Mouse (Mus musculus) T-cell, adult 2 months (primary cell): ENCODE results near the gene Hist1h2ae.
"Not testable (repeated sequence)": the region's sequence is repeated elsewhere in the genome, so short reads cannot be mapped to it uniquely, and the experiment has no call there.

Experiments used
- DNase-seq: peaks from one replicate; pipeline ENCODE4 v3.0.0; 2022; ENCODE audit warnings: low spot score

The Hist1h2ae gene

GRCm38 (mm10) chr13:23562699-23563462 is 8.1 kb downstream of the Hist1h2ae start:
- DNase-seq: peak; percentile 33

GRCm38 (mm10) chr13:23561883-23562659 is 8.9 kb downstream of the Hist1h2ae start, which contains the start of gene Hist1h3e:
Gene Hist1h3e, minus strand, starts transcription at chr13:23562369.
- DNase-seq: peak; percentile 95

- DNase-seq: not testable (repeated sequence)
Observed at GRCm38 (mm10) chr13:23561531-23561882, 9.5 kb downstream of the Hist1h2ae start.

- not testable (repeated sequence) for DNase-seq
Observed at GRCm38 (mm10) chr13:23560699-23561098, 10.3 kb downstream of the Hist1h2ae start.

DNA sequence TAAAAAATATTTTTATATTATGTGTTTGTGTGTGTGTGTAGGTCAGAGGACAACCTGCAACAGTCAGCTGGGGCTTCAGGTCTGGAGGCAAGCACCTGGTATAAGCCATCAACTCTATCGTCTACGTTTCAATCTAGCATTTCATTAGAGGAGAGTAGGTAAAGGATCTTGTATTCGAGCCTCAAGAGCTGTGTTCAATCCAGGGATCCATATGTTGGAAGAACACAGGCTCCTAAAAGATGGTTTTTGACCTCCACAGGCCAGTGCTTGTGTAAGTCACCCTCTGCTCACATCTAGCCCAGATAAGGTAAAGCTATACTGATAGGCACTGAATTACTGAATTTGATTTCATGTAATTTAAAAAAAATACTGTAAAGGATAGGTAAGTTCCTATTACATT is 14.1 kb downstream of the Hist1h2ae start:
- DNase-seq: no peak

DNA sequence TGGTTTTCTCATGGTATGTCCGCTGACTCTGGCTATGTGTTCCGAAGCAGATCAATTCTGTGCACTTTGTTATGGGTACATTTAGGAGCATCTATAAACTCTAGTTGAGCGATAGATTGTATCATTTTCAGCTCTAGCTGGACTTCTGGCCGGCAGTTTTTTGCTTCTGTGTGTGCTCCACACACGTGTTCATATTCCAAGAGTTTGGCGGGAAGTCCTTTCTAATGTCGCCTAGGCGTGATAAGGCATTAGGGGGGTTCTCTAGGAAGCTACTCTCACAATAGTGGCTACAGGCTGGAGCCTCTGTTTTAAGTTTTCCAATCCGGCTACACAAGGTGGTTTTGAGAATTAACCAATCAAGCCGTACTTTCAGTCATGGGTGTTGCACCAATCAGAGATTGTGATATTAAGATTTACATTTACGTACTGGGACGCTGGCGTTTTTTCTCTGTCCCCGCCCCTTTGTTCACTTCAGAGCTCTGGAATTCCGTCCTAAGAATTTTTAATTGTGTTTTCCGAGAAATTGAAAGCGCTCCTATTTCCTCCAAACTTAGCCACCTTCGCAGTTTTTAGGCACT is 15.1 kb downstream of the Hist1h2ae start:
- peak; percentile 63 for DNase-seq

- peak; percentile 60 for DNase-seq
Observed at GRCm38 (mm10) chr13:23554925-23555838, 15.8 kb downstream of the Hist1h2ae start.

DNA sequence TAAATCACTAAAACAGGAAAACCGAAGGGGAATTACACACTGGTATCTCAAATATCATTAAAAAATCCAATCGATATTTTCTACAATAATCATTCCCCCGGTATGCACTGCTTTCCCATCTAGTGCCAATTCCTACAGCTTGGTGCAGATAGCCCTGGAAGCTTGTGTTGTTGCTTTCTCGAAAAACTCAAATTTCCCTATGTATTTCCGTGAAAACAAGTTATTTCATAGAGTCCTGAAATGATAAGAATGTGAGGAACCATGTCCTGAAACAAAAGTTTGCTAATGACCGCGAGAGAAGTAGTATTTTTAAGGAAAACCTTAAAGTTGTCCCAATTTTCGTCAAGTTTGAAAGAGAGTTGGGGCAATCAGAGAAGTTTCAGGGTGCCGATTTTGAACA is 16.6 kb downstream of the Hist1h2ae start:
- no peak for DNase-seq

DNA sequence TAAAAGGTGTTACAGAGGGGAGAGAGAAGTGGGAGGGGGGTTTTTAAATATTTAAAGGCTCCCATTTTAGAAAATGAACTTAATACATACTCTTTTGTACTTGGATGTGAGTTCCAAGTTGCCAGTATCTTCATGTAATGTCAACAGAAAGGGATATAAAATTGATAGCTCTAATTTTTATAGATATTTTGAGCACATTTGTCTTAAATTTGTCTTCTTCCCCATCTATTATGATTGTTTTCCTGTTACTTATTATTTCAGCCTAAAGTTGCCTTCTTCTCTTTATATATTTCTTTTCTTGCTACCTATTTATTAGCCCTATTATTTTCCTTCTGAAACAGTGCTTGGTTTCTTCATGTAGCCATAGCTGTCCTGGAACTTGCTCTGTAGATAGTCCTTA is 18.1 kb downstream of the Hist1h2ae start, which contains the start of gene Hist1h1d:
TSS of gene Hist1h1d (plus strand) at position 301 of the 400 bp plus-strand sequence.
- no peak for DNase-seq

DNA sequence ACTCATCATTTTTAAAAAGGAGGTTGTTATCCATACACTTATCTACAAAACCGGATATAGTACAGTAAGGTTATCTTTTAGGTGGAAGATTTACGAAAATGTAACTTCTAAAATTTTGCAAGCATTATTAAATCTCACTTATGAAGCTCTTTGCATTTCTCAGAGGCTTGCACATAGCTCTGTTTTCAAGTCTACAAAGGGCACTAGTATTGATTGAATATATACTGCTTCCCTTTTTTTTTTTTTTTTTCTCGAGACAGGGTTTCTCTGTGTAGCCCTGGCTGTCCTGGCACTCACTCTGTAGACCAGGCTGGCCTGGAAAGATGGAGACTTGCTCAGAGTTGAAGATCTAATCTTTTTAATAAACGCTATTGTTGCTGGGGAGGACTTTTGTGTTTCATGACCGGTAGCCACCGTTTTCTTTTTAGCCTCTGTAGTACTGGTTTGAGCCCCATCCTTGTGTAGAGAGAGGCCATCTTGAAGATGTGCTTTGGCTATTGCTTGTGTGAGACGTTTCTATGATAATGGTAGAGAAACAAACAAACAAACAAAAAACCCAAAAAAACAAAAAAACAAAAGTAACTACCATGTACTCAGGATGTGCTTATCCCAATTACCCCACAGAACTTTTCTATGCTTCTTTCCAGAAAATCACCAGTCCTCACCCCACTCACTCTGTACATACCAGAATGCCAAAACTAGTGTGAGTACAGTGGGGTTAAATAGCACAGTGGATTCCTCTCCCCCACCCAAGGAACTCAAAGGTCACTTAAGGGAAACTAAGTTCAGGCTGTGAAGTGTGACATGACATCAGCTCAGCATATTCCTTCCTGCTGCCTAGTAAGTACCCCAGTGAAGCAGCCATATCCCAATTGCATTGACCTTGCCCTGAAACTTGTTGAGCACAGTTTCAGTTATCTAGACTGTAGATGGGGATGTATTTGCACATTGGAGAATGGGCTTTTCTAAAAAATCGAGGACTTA is 18.8 kb downstream of the Hist1h2ae start:
- DNase-seq: no peak

- DNase-seq: peak; percentile 83
Observed at GRCm38 (mm10) chr13:23551146-23551834, 19.7 kb downstream of the Hist1h2ae start, which contains the start of gene Hist1h4f. Gene Hist1h4f, minus strand, starts transcription at chr13:23551648.

GRCm38 (mm10) chr13:23550761-23551145 is 20.3 kb downstream of the Hist1h2ae start:
- DNase-seq: no peak

- no peak for DNase-seq
Observed at GRCm38 (mm10) chr13:23546694-23547093, 24.3 kb downstream of the Hist1h2ae start.

- not testable (repeated sequence) for DNase-seq
Observed at GRCm38 (mm10) chr13:23544787-23545120, 26.3 kb downstream of the Hist1h2ae start.

GRCm38 (mm10) chr13:23543965-23544786 is 26.8 kb downstream of the Hist1h2ae start, which contains the start of gene Hist1h3f:
Gene Hist1h3f, plus strand, starts transcription at chr13:23544052.
- peak; percentile 83 for DNase-seq

GRCm38 (mm10) chr13:23542999-23543607 is 27.9 kb downstream of the Hist1h2ae start, which contains the start of gene Hist1h2bh:
Gene Hist1h2bh, minus strand, starts transcription at chr13:23543392.
- DNase-seq: peak; percentile 83

DNA sequence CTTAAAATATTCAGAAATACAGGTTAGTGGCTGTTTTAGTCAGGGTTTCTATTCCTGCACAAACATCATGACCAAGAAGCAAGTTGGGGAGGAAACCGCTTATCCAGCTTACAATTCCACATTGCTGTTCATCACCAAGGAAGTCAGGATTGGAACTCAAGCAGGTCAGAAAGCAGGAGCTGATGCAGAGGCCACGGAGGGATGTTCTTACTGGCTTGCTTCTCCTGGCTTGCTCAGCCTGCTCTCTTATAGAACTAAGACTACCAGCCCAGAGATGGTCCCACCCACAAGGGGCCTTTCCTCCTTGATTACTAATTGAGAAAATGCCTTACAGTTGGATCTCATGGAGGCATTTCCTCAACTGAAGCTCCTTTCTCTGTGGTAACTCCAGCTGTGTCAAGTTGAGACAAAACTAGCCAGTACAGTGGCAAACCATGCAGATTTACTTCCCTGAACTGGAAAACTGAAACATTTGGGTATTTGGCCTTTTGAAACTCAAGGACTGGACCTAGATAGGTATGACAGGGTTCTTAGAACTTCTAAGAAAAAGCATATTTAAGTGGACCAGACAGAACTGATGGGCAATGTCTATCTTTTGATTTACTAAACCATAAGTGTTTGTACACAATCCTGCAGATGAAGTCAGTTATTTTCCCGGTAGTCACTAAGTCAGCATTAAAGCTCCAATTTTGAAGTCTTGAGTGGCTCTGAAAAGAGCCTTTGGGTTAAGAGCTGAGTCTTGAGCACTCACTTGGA is 28.6 kb downstream of the Hist1h2ae start:
- DNase-seq: not testable (repeated sequence)

GRCm38 (mm10) chr13:23541497-23541896 is 29.5 kb downstream of the Hist1h2ae start:
- no peak for DNase-seq
